7 mouse cellular contexts compared by ENCODE assay signal in genomic region chr1:181839746-181840366, GRCm38 (mm10). TPM values are rescaled to one million over a fixed set of nuclear protein-coding genes. Genes with fewer than 3 reads are reported as not detected.
DNase-seq lines count a peak whose midpoint lies in the region; ATAC-seq and TF ChIP-seq lines count a peak whose summit lies in the region.

No protein-coding gene starts in this region.

- H3K4me3 ChIP-seq in heart, embryonic 13.5 days: peak overlapping the region; percentile 75
- H3K4me3 ChIP-seq in lung, postnatal 0 days (ENCODE audit: low read depth, low read length): peak overlapping the region; percentile 8; the same call in 1 of the 2 replicates

- H3K4me2 ChIP-seq in heart, embryonic 13.5 days: peak overlapping the region; percentile 91
- peak overlapping the region; percentile 38 for H3K4me2 ChIP-seq in lung, postnatal 0 days (replicated peaks; ENCODE audit: low read depth, low read length)

- DNase-seq in thymus, postnatal 25 days: peak; percentile 36
- no peak for DNase-seq in thymus, postnatal 4 days
- peak; percentile 65 for DNase-seq in lung, postnatal 0 days (ENCODE audit: low spot score)
- DNase-seq in left cerebral cortex, postnatal 4 days: no peak
- DNase-seq in layer of hippocampus, postnatal 36 days: no peak
- no peak for DNase-seq in layer of hippocampus, adult 11-12 months (ENCODE audit: low spot score)

- WGBS in heart, embryonic 13.5 days: 7% methylated on average over 6 of the region's 6 CpGs
- WGBS in lung, postnatal 0 days: 7% methylated on average over 6 of the region's 6 CpGs

- intact Hi-C loops in left cerebral cortex, postnatal 4 days (cut with DNase I): no loop called here

- peak overlapping the region; percentile 71 for H3K9ac ChIP-seq in heart, embryonic 13.5 days
- 0 out of 2 replicates have a peak overlapping the region, but pooled peaks have one; percentile 9 for H3K9ac ChIP-seq in lung, postnatal 0 days (replicated peaks; ENCODE audit: low read depth)

- no peaks in the 10 kb centered on the region for H3K27me3 ChIP-seq in heart, embryonic 13.5 days (replicated peaks)
- no peaks in the 10 kb centered on the region for H3K27me3 ChIP-seq in lung, postnatal 0 days (replicated peaks; ENCODE audit: insufficient read depth, low read length)

- no peak for TF ChIP-seq CTCF in lung, postnatal 0 days (IDR thresholded peaks at IDR 0.05)

- H3K4me1 ChIP-seq in heart, embryonic 13.5 days: peaks cover 41% of the 10 kb centered on the region
- H3K4me1 ChIP-seq in lung, postnatal 0 days (ENCODE audit: insufficient read depth, low read depth, low read length): peaks cover 18% of the 10 kb centered on the region; the same call in 1 of the 2 replicates

- H3K27ac ChIP-seq in heart, embryonic 13.5 days (replicated peaks): peak overlapping the region; percentile 24; the same call in 1 of the 2 replicates
- H3K27ac ChIP-seq in lung, postnatal 0 days (ENCODE audit: low read length): peak overlapping the region; percentile 4; the same call in 1 of the 2 replicates

- H3K36me3 ChIP-seq in heart, embryonic 13.5 days: peaks cover 31% of the 10 kb centered on the region
- H3K36me3 ChIP-seq in lung, postnatal 0 days (ENCODE audit: insufficient read depth, low read length): peaks cover 8% of the 10 kb centered on the region; the same call in 1 of the 2 replicates

- H3K9me3 ChIP-seq in heart, embryonic 13.5 days: no peaks in the 10 kb centered on the region
- H3K9me3 ChIP-seq in lung, postnatal 0 days (ENCODE audit: low read length): no peaks in the 10 kb centered on the region

- no peak for TF ChIP-seq EP300 in lung, postnatal 0 days (IDR thresholded peaks at IDR 0.05)

- ATAC-seq in heart, embryonic 13.5 days (ENCODE audit: extremely low read depth, insufficient number of reproducible peaks, low FRiP score, low TSS enrichment): no peak
- no peak for ATAC-seq in lung, postnatal 0 days

RNA-seq across cellular contexts. Expression of gene Lbr, which starts 3.0 kb away (rescaled TPM):
- 62.2 and 73.4 TPM in 2 replicates for polyA plus RNA-seq in heart, embryonic 13.5 days (2015; fragmentation: Nextera tagmentation; extraction: Ambion mirVana)
- polyA plus RNA-seq in lung, postnatal 0 days (2015; fragmentation: Nextera tagmentation; extraction: Ambion mirVana): 51.7 and 54.3 TPM in 2 replicates
- total RNA-seq in left cerebral cortex, postnatal 4 days (2021): 10 to 100 TPM; 21.7 to 24.1 TPM
- total RNA-seq in layer of hippocampus, postnatal 36 days (2021): 10 to 100 TPM; 10.3 to 18.0 TPM

Comparison
In these comparisons a context has a peak if more than half of its experiments do, and no peak if none do; other contexts are left out.
1. DNase-seq: peak in thymus, postnatal 25 days (single experiment) and lung, postnatal 0 days (single experiment); none in thymus, postnatal 4 days (single experiment), left cerebral cortex, postnatal 4 days (single experiment), layer of hippocampus, postnatal 36 days (0 of 2) and layer of hippocampus, adult 11-12 months (single experiment).